Mouse (Mus musculus): ENCODE measurements around the gene Krtap19-2. TPM values are rescaled to one million over a fixed set of nuclear protein-coding genes. Genes with fewer than 3 reads are reported as not detected.

Krtap19-2 gene
- polyA plus RNA-seq, 1 experiment from 2014 or later, result not detected

DNA sequence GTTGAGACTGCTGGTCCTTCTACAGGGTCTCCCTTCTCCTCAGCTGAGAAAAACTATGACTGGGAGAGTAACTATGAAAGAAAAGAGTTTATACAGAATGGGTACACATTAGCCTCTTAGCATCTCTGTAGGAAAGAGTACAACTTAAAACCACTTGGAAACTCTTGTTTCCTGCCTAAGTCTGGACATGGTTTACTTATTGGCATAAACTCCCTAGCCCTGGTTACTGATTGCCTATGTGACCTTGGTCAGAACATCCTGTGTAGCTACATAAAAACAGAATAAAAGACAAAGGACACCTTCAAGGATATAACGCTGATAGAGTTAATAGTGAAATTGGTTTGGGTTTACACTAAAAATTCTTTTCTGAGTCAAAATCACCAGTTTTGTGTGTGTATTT, 26.7 kb downstream of the Krtap19-2 start:
- H3K4me2 ChIP-seq (ENCODE audit: low read length), result no peak overlapping the region
- H3K27ac ChIP-seq (ENCODE audit: low read length), result no peak overlapping the region
- no peaks in the 10 kb centered on the region for H3K27me3 ChIP-seq (ENCODE audit: control insufficient read depth, insufficient read depth, low read depth, low read length)
- no peaks in the 10 kb centered on the region for H3K9me3 ChIP-seq (replicated peaks; ENCODE audit: control insufficient read depth, low read length, poor library complexity, severe bottlenecking)
- 95% methylated on average over 1 of the region's 1 CpGs for WGBS
- ATAC-seq, result no peak
- H3K4me1 ChIP-seq (ENCODE audit: control insufficient read depth, insufficient read depth, low read length), result no peaks in the 10 kb centered on the region
- H3K9ac ChIP-seq (ENCODE audit: low read depth, low read length), result no peak overlapping the region
- no peaks in the 10 kb centered on the region for H3K36me3 ChIP-seq (ENCODE audit: control insufficient read depth, insufficient read depth, low read length)
- no peak overlapping the region for H3K4me3 ChIP-seq (ENCODE audit: low read depth, low read length)

DNA sequence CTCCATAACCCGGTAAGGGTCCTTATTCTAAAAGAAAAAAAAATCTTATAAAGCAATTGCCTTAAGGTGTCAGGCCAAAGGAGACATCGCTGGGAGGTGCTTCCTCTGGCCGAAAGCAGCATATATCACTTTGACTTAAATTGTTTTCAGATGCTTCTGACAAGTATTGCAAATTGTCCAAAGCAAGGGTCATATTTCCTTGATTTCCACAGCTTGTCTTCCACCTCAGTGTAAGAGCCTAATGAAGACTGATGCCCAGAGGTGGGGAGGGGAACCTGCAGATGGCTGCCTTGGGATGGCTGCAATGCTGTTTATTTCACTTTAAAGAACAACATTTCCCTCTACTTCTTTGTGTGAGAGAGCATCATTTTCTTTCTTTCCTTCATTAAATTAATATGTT, 47.1 kb downstream of the Krtap19-2 start:
- ATAC-seq, result no peak
- Histone ChIP-seq H3K9me3 (replicated peaks; ENCODE audit: control insufficient read depth, low read length, poor library complexity, severe bottlenecking) (no peaks in the 10 kb centered on the region), H3K4me3 (ENCODE audit: low read depth, low read length) (no peak overlapping the region), H3K27ac (ENCODE audit: low read length) (no peak overlapping the region), H3K4me1 (ENCODE audit: control insufficient read depth, insufficient read depth, low read length) (no peaks in the 10 kb centered on the region), H3K27me3 (ENCODE audit: control insufficient read depth, insufficient read depth, low read depth, low read length) (no peaks in the 10 kb centered on the region), H3K9ac (ENCODE audit: low read depth, low read length) (no peak overlapping the region), H3K4me2 (ENCODE audit: low read length) (no peak overlapping the region), H3K36me3 (ENCODE audit: control insufficient read depth, insufficient read depth, low read length) (no peaks in the 10 kb centered on the region)
- WGBS, result 89% methylated on average over 3 of the region's 3 CpGs

DNA sequence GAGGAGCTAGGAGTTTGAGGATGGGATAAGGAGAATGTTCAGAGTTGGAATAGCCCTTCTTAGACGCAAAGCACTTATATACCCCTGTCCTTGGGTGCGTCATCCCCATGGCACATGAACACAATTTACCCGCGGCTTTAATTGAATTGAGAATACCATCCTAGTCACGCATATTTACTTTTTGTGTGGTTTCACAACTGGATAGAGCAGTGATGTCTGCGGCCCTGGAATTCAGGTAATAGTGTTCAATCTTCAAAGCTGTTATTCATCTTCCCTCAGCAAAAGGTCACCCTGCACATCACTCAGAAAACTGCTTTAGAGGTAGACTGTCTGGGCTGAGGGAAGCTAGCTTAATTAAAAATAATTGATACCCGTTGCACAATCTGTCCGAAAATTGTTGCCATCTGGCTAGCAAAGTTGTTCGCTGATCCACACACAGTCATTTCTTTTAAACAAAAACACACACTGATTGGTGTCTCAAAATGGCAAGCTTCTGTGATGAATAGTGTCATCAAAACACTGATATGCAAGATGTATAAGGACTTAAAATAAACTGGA, 47.9 kb downstream of the Krtap19-2 start, which contains the start of gene Krtap14:
Gene Krtap14, minus strand, starts transcription at position 51 of the 558 bp plus-strand sequence.
- no peaks in the 10 kb centered on the region for H3K36me3 ChIP-seq (ENCODE audit: control insufficient read depth, insufficient read depth, low read length)
- no peaks in the 10 kb centered on the region for H3K27me3 ChIP-seq (ENCODE audit: control insufficient read depth, insufficient read depth, low read depth, low read length)
- ATAC-seq, result no peak
- H3K4me1 ChIP-seq (ENCODE audit: control insufficient read depth, insufficient read depth, low read length), result no peaks in the 10 kb centered on the region
- 85% methylated on average over 9 of the region's 9 CpGs for WGBS
- H3K27ac ChIP-seq (ENCODE audit: low read length), result no peak within 1 kb of the TSS
- H3K4me2 ChIP-seq (ENCODE audit: low read length), result no peak within 1 kb of the TSS
- no peak within 1 kb of the TSS for H3K9ac ChIP-seq (ENCODE audit: low read depth, low read length)
- H3K9me3 ChIP-seq (replicated peaks; ENCODE audit: control insufficient read depth, low read length, poor library complexity, severe bottlenecking), result no peaks in the 10 kb centered on the region
- H3K4me3 ChIP-seq (ENCODE audit: low read depth, low read length), result no peak within 1 kb of the TSS

DNA sequence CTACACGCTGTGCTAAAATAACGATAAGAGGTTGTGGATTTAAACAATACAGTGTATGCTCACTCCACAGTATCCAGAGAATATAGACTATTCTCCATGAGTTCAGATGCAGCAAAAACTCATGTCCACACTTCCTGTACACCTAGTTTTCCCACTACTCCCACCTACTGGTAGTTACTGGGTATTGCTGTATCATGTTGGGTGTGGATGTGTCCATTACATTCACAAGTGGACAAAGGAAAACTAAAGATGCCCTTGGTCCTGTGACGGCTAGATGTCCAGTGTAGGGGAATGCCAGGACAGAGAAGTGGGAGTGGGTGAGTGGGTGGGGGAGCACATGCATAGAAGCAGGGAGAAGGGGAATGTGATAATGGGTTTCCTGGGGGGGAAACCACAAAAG, 50.3 kb downstream of the Krtap19-2 start:
- Histone ChIP-seq H3K4me1 (ENCODE audit: control insufficient read depth, insufficient read depth, low read length) (no peaks in the 10 kb centered on the region), H3K4me2 (ENCODE audit: low read length) (no peak overlapping the region), H3K4me3 (ENCODE audit: low read depth, low read length) (no peak overlapping the region), H3K9ac (ENCODE audit: low read depth, low read length) (no peak overlapping the region), H3K27ac (ENCODE audit: low read length) (no peak overlapping the region), H3K36me3 (ENCODE audit: control insufficient read depth, insufficient read depth, low read length) (no peaks in the 10 kb centered on the region), H3K27me3 (ENCODE audit: control insufficient read depth, insufficient read depth, low read depth, low read length) (no peaks in the 10 kb centered on the region), H3K9me3 (replicated peaks; ENCODE audit: control insufficient read depth, low read length, poor library complexity, severe bottlenecking) (no peaks in the 10 kb centered on the region)
- 83% methylated on average over 3 of the region's 3 CpGs for WGBS
- no peak for ATAC-seq

Other genes starting within 250 kb of the Krtap19-2 start
- gene 2310079G19Rik, start 246.6 kb downstream of the Krtap19-2 start, polyA plus RNA-seq (2015; fragmentation: Nextera tagmentation; extraction: Ambion mirVana), result not detected in 2 replicates
- gene Krtap26-1, start 226.5 kb downstream of the Krtap19-2 start, polyA plus RNA-seq (2015; fragmentation: Nextera tagmentation; extraction: Ambion mirVana), result not detected in 2 replicates
- gene Krtap27-1, start 202.6 kb downstream of the Krtap19-2 start, polyA plus RNA-seq (2015; fragmentation: Nextera tagmentation; extraction: Ambion mirVana), result not detected in 2 replicates
- gene 2310061N02Rik, start 166.3 kb downstream of the Krtap19-2 start, polyA plus RNA-seq (2015; fragmentation: Nextera tagmentation; extraction: Ambion mirVana), result not detected in 2 replicates
- not detected in 2 replicates for gene Krtap13-1, start 145.4 kb downstream of the Krtap19-2 start, polyA plus RNA-seq (2015; fragmentation: Nextera tagmentation; extraction: Ambion mirVana)
- 0.21 TPM in 1 of 2 replicates, not detected in the other for gene Krtap13, start 122.6 kb downstream of the Krtap19-2 start, polyA plus RNA-seq (2015; fragmentation: Nextera tagmentation; extraction: Ambion mirVana)
- not detected in 2 replicates for gene 2310034C09Rik, start 115.4 kb downstream of the Krtap19-2 start, polyA plus RNA-seq (2015; fragmentation: Nextera tagmentation; extraction: Ambion mirVana)
- gene 2310057N15Rik, start 100.1 kb downstream of the Krtap19-2 start, polyA plus RNA-seq (2015; fragmentation: Nextera tagmentation; extraction: Ambion mirVana), result not detected in 2 replicates
- not detected in 2 replicates for gene Gm5965, start 96.4 kb downstream of the Krtap19-2 start, polyA plus RNA-seq (2015; fragmentation: Nextera tagmentation; extraction: Ambion mirVana)
- not detected in 2 replicates for gene Gm20741, start 62.0 kb downstream of the Krtap19-2 start, polyA plus RNA-seq (2015; fragmentation: Nextera tagmentation; extraction: Ambion mirVana)
- gene Krtap15, start 54.1 kb downstream of the Krtap19-2 start, polyA plus RNA-seq (2015; fragmentation: Nextera tagmentation; extraction: Ambion mirVana), result not detected in 2 replicates
- not detected in 2 replicates for gene Krtap14, start 48.1 kb downstream of the Krtap19-2 start, polyA plus RNA-seq (2015; fragmentation: Nextera tagmentation; extraction: Ambion mirVana)
- gene Krtap19-1, start 4.9 kb downstream of the Krtap19-2 start, polyA plus RNA-seq (2015; fragmentation: Nextera tagmentation; extraction: Ambion mirVana), result not detected in 2 replicates
- not detected in 2 replicates for gene Krtap19-3, start 3.8 kb upstream of the Krtap19-2 start, polyA plus RNA-seq (2015; fragmentation: Nextera tagmentation; extraction: Ambion mirVana)
- gene Krtap19-4, start 10.8 kb upstream of the Krtap19-2 start, polyA plus RNA-seq (2015; fragmentation: Nextera tagmentation; extraction: Ambion mirVana), result not detected in 2 replicates
- gene Krtap19-5, start 22.2 kb upstream of the Krtap19-2 start, polyA plus RNA-seq (2015; fragmentation: Nextera tagmentation; extraction: Ambion mirVana), result not detected in 2 replicates
- not detected in 2 replicates for gene Krtap19-9b, start 58.0 kb upstream of the Krtap19-2 start, polyA plus RNA-seq (2015; fragmentation: Nextera tagmentation; extraction: Ambion mirVana)
- gene Krtap16-3, start 88.6 kb upstream of the Krtap19-2 start, polyA plus RNA-seq (2015; fragmentation: Nextera tagmentation; extraction: Ambion mirVana), result not detected in 2 replicates
- not detected in 2 replicates for gene Krtap22-2, start 136.5 kb upstream of the Krtap19-2 start, polyA plus RNA-seq (2015; fragmentation: Nextera tagmentation; extraction: Ambion mirVana)
- not detected in 2 replicates for gene Gm10229, start 141.0 kb upstream of the Krtap19-2 start, polyA plus RNA-seq (2015; fragmentation: Nextera tagmentation; extraction: Ambion mirVana)
- not detected in 2 replicates for gene Krtap6-1, start 157.4 kb upstream of the Krtap19-2 start, polyA plus RNA-seq (2015; fragmentation: Nextera tagmentation; extraction: Ambion mirVana)
- gene Gm10228, start 167.2 kb upstream of the Krtap19-2 start, polyA plus RNA-seq (2015; fragmentation: Nextera tagmentation; extraction: Ambion mirVana), result not detected in 2 replicates
- not detected in 2 replicates for gene Krtap6-5, start 173.6 kb upstream of the Krtap19-2 start, polyA plus RNA-seq (2015; fragmentation: Nextera tagmentation; extraction: Ambion mirVana)
- gene 1110025L11Rik, start 189.7 kb upstream of the Krtap19-2 start, polyA plus RNA-seq (2015; fragmentation: Nextera tagmentation; extraction: Ambion mirVana), result not detected in 2 replicates
- gene Krtap6-3, start 209.7 kb upstream of the Krtap19-2 start, polyA plus RNA-seq (2015; fragmentation: Nextera tagmentation; extraction: Ambion mirVana), result not detected in 2 replicates

Data from midbrain, embryonic 16.5 days (tissue).